Mouse (Mus musculus) neural tube, embryonic 13.5 days (tissue): Measurements from ENCODE around the gene Epn3. TPM values are rescaled to one million over a fixed set of nuclear protein-coding genes. Genes with fewer than 3 reads are reported as not detected.

ENCODE experiments used
- ATAC-seq: fragments of 200-750 bp; cut with Nextera tagmentation; 2 replicates; pipeline ENCODE4 v1.8.0; 2017; ENCODE audit warnings: low read depth, mild to moderate bottlenecking, moderate TSS enrichment, moderate library complexity
- H3K27ac ChIP-seq: fragments of 300-500 bp; sonication (generic); replicated peaks from 2 replicates; pipeline ENCODE4 v1.5.1; 2015; ENCODE audit warnings: moderate library complexity, mild to moderate bottlenecking, inconsistent platforms
- H3K27me3 ChIP-seq: fragments of 300-500 bp; sonication (generic); 2 replicates; pipeline ENCODE4 v1.6.1; 2015; ENCODE audit warnings: mild to moderate bottlenecking, inconsistent platforms
- H3K36me3 ChIP-seq: fragments of 300-500 bp; sonication (generic); 2 replicates; pipeline ENCODE4 v1.6.1; 2015; ENCODE audit warnings: mild to moderate bottlenecking, inconsistent platforms
- H3K4me1 ChIP-seq: fragments of 300-500 bp; sonication (generic); replicated peaks from 2 replicates; pipeline ENCODE4 v1.6.1; 2015; ENCODE audit warnings: inconsistent platforms
- H3K4me2 ChIP-seq: fragments of 300-500 bp; sonication (generic); 2 replicates; pipeline ENCODE4 v1.6.1; 2015; ENCODE audit warnings: inconsistent platforms, mild to moderate bottlenecking, moderate library complexity
- H3K4me3 ChIP-seq: fragments of 300-500 bp; sonication (generic); 2 replicates; pipeline ENCODE4 v1.5.1; 2015; ENCODE audit warnings: mild to moderate bottlenecking, inconsistent platforms
- H3K9ac ChIP-seq: fragments of 300-500 bp; sonication (generic); 2 replicates; pipeline ENCODE4 v1.6.1; 2015; ENCODE audit warnings: moderate library complexity, mild to moderate bottlenecking, inconsistent platforms
- H3K9me3 ChIP-seq: fragments of 300-500 bp; sonication (generic); 2 replicates; pipeline ENCODE4 v1.6.1; 2016; ENCODE audit warnings: inconsistent platforms
- WGBS: fragments of 180-500 bp; shearing (Covaris S2); methylation state at CpG from one replicate; pipeline ENCODE4 v1.1.7; 2015; 5-methylcytosine and 5-hydroxymethylcytosine counted together
- polyA plus RNA-seq: library from polyadenylated mRNA; unstranded; fragments of >200 nt; fragmentation: Nextera tagmentation; extraction: Ambion mirVana; gene quantifications from 2 replicates; pipeline ENCODE4 v1.2.1, GENCODE M21; 2015

Gene Epn3
- polyA plus RNA-seq, 1 experiment from 2014 or later = 0.24 TPM

GRCm38 (mm10) chr11:94441752-94442151 is 58.0 kb downstream of the Epn3 start:
- Histone ChIP-seq H3K9ac (no peak overlapping the region), H3K9me3 (no peaks in the 10 kb centered on the region), H3K4me3 (no peak overlapping the region), H3K27me3 (no peaks in the 10 kb centered on the region; the same call in 1 of the 2 replicates), H3K36me3 (peaks cover 25% of the 10 kb centered on the region), H3K27ac (no peak overlapping the region; the same call in 1 of the 2 replicates), H3K4me2 (no peak overlapping the region), H3K4me1 (peaks cover 70% of the 10 kb centered on the region)
- no peak for ATAC-seq
- 62% methylated on average over 9 of the region's 9 CpGs for WGBS

- Histone ChIP-seq H3K9ac (no peak overlapping the region), H3K4me2 (no peak overlapping the region), H3K9me3 (no peaks in the 10 kb centered on the region), H3K27ac (peak overlapping the region; percentile 65), H3K4me1 (peaks cover 67% of the 10 kb centered on the region), H3K4me3 (no peak overlapping the region), H3K36me3 (peaks cover 25% of the 10 kb centered on the region), H3K27me3 (no peaks in the 10 kb centered on the region; the same call in 1 of the 2 replicates)
- no peak for ATAC-seq
- 44% methylated on average over 7 of the region's 7 CpGs for WGBS
Measured at GRCm38 (mm10) chr11:94441122-94441521, 58.7 kb downstream of the Epn3 start.

- H3K9ac ChIP-seq = no peak overlapping the region; the same call in 1 of the 2 replicates
Measured at GRCm38 (mm10) chr11:94440421-94440820, 59.4 kb downstream of the Epn3 start.

More at GRCm38 (mm10) chr11:94440421-94440820, 59.4 kb downstream of the Epn3 start:
- Histone ChIP-seq H3K36me3 (peaks cover 25% of the 10 kb centered on the region), H3K27me3 (no peaks in the 10 kb centered on the region; the same call in 1 of the 2 replicates), H3K4me3 (no peak overlapping the region), H3K4me1 (peaks cover 60% of the 10 kb centered on the region), H3K9me3 (no peaks in the 10 kb centered on the region), H3K4me2 (no peak overlapping the region), H3K27ac (peak overlapping the region; percentile 65; the same call in 1 of the 2 replicates)
- WGBS = 52% methylated on average over 6 of the region's 6 CpGs
- ATAC-seq = no peak

Other genes with a start within 250 kb of the Epn3 start
- gene Gm21885, start 218.1 kb downstream of the Epn3 start, polyA plus RNA-seq = 0.27 TPM in 1 of 2 replicates, not detected in the other
- 146 and 151 TPM in 2 replicates for gene Luc7l3, start 178.0 kb downstream of the Epn3 start, polyA plus RNA-seq
- 21.0 and 21.8 TPM in 2 replicates for gene Ankrd40, start 172.0 kb downstream of the Epn3 start, polyA plus RNA-seq
- gene Abcc3, start 107.0 kb downstream of the Epn3 start, polyA plus RNA-seq = 0.68 and 1.0 TPM in 2 replicates
- 8.9 and 9.3 TPM in 2 replicates for gene Cacna1g, start 25.8 kb downstream of the Epn3 start, polyA plus RNA-seq
- gene Spata20, start 13.8 kb downstream of the Epn3 start, polyA plus RNA-seq = 0.28 TPM in 1 of 2 replicates, not detected in the other
- 1.9 and 2.1 TPM in 2 replicates for gene Mycbpap, start 21.8 kb upstream of the Epn3 start, polyA plus RNA-seq
- gene Rsad1, start 49.3 kb upstream of the Epn3 start, polyA plus RNA-seq = 4.7 and 5.4 TPM in 2 replicates
- 0.45 and 1.7 TPM in 2 replicates for gene Chad, start 65.1 kb upstream of the Epn3 start, polyA plus RNA-seq
- gene Acsf2, start 101.9 kb upstream of the Epn3 start, polyA plus RNA-seq = 2.0 and 2.2 TPM in 2 replicates
- gene Lrrc59, start 129.8 kb upstream of the Epn3 start, polyA plus RNA-seq = 169 and 170 TPM in 2 replicates
- gene Mrpl27, start 153.8 kb upstream of the Epn3 start, polyA plus RNA-seq = 144 and 147 TPM in 2 replicates
- gene Eme1, start 154.0 kb upstream of the Epn3 start, polyA plus RNA-seq = 5.0 and 5.2 TPM in 2 replicates
- gene Xylt2, start 177.5 kb upstream of the Epn3 start, polyA plus RNA-seq = 16.0 and 16.1 TPM in 2 replicates
- 0.23 and 0.29 TPM in 2 replicates for gene Gm11541, start 204.5 kb upstream of the Epn3 start, polyA plus RNA-seq
- not detected in 2 replicates for gene Cdc34b, start 241.8 kb upstream of the Epn3 start, polyA plus RNA-seq